Mouse (Mus musculus): ENCODE measurements at regions not wholly inside any gene's neighbourhood (a gene's known extent, or its start where the extent isn't known, plus 50 kb on each side); places are given as distances from the start of the nearest gene placed in this dataset.

DNA sequence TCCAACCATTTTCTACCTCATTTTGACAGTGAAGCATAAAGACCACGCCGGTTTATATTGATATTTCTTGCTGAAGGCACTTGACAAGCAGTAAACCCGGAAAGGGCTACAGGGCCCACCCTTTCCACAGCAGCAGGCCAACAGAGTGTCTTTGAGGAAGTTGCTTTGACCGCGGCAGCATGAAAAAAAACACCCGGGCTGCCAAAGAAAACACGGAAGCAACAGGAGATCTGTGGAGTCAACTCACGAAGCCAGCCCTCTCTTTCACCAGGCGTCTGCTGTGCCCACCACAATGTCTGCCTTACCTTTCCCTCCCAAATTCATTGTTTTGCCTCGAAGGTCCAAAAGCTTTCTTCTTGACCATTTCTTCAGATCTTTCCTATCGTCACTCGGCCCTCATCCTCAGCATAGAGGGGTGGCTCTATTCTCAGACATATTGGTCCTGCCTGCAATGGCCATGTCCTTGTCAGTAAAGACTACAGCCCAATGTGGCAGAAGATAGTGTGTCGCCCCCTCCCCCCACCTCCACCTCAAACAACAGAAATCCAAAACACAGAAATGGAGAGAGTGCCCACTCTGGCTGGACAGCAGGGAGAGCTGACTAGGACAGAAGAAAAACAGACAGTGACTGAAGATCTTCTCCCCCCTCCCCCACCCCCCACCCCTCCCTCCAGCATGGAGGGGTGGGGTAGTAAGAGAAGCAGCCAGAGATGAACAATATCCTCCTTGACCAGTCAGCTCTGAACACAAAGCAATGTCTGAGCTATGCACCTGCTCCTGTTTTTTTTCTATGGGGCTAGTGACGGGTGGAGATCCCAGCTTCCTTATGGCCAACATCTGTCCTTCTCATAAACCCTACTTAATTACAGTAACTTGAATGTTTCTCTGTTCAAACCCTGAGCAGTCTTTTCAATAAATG, 82.8 kb upstream of the Tmc1 start:
- intact Hi-C loops (cut with DNase I): loop anchor here (2.0 to 10.0 kb wide), 5 partner anchors 71 to 698 kb away; no protein-coding TSS in a partner anchor
- Histone ChIP-seq H3K4me3 (peak overlapping the region; percentile 32; the same call in 1 of the 2 replicates), H3K9ac (ENCODE audit: low read depth, low read length) (no peak overlapping the region), H3K79me2 (replicated peaks; ENCODE audit: control insufficient read depth, insufficient read depth, low read length) (no peaks in the 10 kb centered on the region), H3K27me3 (ENCODE audit: control insufficient read depth, insufficient read depth, low read length) (no peaks in the 10 kb centered on the region), H3K27ac (peak overlapping the region; percentile 80), H3K4me1 (ENCODE audit: control insufficient read depth, insufficient read depth, low read length) (peaks cover 7% of the 10 kb centered on the region), H3K36me3 (ENCODE audit: control insufficient read depth, insufficient read depth, low read length) (no peaks in the 10 kb centered on the region)
- TF ChIP-seq CTCF (IDR thresholded peaks at IDR 0.05) (no peak), POLR2A (IDR thresholded peaks at IDR 0.05; ENCODE audit: insufficient read depth, low read depth, low read length) (no peak), EP300 (IDR thresholded peaks at IDR 0.05; ENCODE audit: insufficient read depth, low read depth, low read length) (peak; percentile 70; the same call in 1 of the 2 replicates)
- WGBS: 28% methylated on average over 14 of the region's 14 CpGs
- peak; percentile 73 to 87 for DNase-seq

DNA sequence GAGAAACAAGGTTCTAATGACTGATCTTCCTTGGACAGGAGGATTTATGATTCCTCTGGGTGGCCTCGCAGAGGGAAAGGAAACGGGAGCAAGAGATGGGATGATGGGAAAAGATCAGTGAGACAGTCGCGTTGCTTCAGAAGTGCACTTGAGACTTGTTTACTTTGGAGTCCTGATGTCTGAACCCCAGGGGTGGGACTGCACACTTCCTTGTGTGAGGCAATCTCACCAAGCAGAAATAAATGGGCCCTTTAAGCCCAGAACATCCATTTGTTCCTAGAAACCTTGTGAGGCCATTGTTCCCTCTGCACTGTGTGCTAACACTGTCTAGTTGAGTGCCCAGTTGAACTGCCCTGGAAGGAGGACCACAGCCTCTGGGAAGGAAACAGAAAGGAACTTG, 81.5 kb upstream of the Tmc1 start:
- no peaks in the 10 kb centered on the region for H3K79me2 ChIP-seq (replicated peaks; ENCODE audit: control insufficient read depth, insufficient read depth, low read length)
- H3K27ac ChIP-seq: peak overlapping the region; percentile 7; the same call in 1 of the 2 replicates
- no peak for TF ChIP-seq CTCF (IDR thresholded peaks at IDR 0.05)
- TF ChIP-seq EP300 (IDR thresholded peaks at IDR 0.05; ENCODE audit: insufficient read depth, low read depth, low read length): no peak
- no peak for TF ChIP-seq POLR2A (IDR thresholded peaks at IDR 0.05; ENCODE audit: insufficient read depth, low read depth, low read length)
- WGBS: 55% methylated on average over 4 of the region's 4 CpGs
- H3K9ac ChIP-seq (ENCODE audit: low read depth, low read length): no peak overlapping the region
- intact Hi-C loops (cut with DNase I): loop anchor here (5.0 to 10.0 kb wide), 2 partner anchors 72 to 699 kb away; no protein-coding TSS in a partner anchor
- DNase-seq: no peak
- H3K36me3 ChIP-seq (ENCODE audit: control insufficient read depth, insufficient read depth, low read length): no peaks in the 10 kb centered on the region
- H3K4me3 ChIP-seq: no peak overlapping the region
- peaks cover 7% of the 10 kb centered on the region for H3K4me1 ChIP-seq (ENCODE audit: control insufficient read depth, insufficient read depth, low read length)
- H3K27me3 ChIP-seq (ENCODE audit: control insufficient read depth, insufficient read depth, low read length): no peaks in the 10 kb centered on the region

DNA sequence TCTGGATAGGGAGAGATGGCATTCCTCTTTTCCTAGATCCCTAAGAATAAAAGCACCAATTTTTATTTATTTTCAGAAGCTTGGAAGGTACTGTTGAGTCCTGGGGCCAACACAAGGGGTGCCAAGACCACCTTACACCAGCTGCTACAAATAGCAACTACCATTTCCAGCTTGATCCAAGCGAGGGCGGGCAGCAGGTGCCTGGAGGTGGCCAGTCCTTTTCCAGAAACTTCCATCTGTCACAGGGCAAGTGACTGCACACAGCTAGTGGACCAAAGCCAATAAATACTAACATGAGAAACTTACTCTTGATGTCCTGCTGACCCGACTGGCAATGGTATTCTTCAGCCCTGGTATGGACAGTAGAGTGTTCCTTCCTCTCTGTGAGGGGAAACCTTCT, 80.0 kb upstream of the Tmc1 start:
- TF ChIP-seq CTCF (IDR thresholded peaks at IDR 0.05) (no peak), POLR2A (IDR thresholded peaks at IDR 0.05; ENCODE audit: insufficient read depth, low read depth, low read length) (no peak), EP300 (IDR thresholded peaks at IDR 0.05; ENCODE audit: insufficient read depth, low read depth, low read length) (no peak)
- H3K27me3 ChIP-seq (ENCODE audit: control insufficient read depth, insufficient read depth, low read length): no peaks in the 10 kb centered on the region
- intact Hi-C loops (cut with DNase I): loop anchor here (10.0 kb wide), 1 partner anchor 701 kb away; no protein-coding TSS in a partner anchor

DNA sequence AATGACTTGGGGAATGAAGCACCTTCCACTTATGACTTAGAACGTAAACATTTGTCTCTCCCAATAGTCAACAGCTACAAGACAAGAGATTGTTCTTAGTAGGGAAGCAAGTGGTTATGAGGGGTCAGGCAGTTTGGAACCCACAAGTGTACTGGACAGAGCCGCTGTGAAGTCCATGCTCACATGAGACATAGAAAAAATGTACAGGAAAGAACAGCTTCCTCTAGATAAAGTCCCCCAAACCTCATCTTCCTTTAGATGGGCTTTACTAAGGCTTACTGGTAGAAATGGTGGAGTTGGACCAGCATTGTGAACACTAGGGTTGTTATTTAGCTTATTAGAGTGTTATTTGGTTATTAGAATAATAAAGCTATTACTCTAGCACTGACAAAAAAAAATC, 78.6 kb upstream of the Tmc1 start:
- TF ChIP-seq EP300 (IDR thresholded peaks at IDR 0.05; ENCODE audit: insufficient read depth, low read depth, low read length) (no peak), CTCF (IDR thresholded peaks at IDR 0.05) (no peak), POLR2A (IDR thresholded peaks at IDR 0.05; ENCODE audit: insufficient read depth, low read depth, low read length) (no peak)
- no peak for DNase-seq
- no peaks in the 10 kb centered on the region for H3K79me2 ChIP-seq (replicated peaks; ENCODE audit: control insufficient read depth, insufficient read depth, low read length)
- H3K27ac ChIP-seq: no peak overlapping the region
- H3K9ac ChIP-seq (ENCODE audit: low read depth, low read length): no peak overlapping the region
- H3K36me3 ChIP-seq (ENCODE audit: control insufficient read depth, insufficient read depth, low read length): no peaks in the 10 kb centered on the region
- H3K27me3 ChIP-seq (ENCODE audit: control insufficient read depth, insufficient read depth, low read length): no peaks in the 10 kb centered on the region
- no peak overlapping the region for H3K4me3 ChIP-seq
- H3K4me1 ChIP-seq (ENCODE audit: control insufficient read depth, insufficient read depth, low read length): peaks cover 7% of the 10 kb centered on the region
- intact Hi-C loops (cut with DNase I): loop anchor here (10.0 kb wide), 1 partner anchor 702 kb away; no protein-coding TSS in a partner anchor
- WGBS: 53% methylated on average over 2 of the region's 2 CpGs

More for the DNA sequence above, 80.0 kb upstream of the Tmc1 start:
- H3K79me2 ChIP-seq (replicated peaks; ENCODE audit: control insufficient read depth, insufficient read depth, low read length): no peaks in the 10 kb centered on the region
- H3K4me1 ChIP-seq (ENCODE audit: control insufficient read depth, insufficient read depth, low read length): peaks cover 7% of the 10 kb centered on the region
- DNase-seq: no peak
- 75% methylated on average over 3 of the region's 3 CpGs for WGBS
- no peak overlapping the region for H3K27ac ChIP-seq
- H3K36me3 ChIP-seq (ENCODE audit: control insufficient read depth, insufficient read depth, low read length): no peaks in the 10 kb centered on the region
- no peak overlapping the region for H3K9ac ChIP-seq (ENCODE audit: low read depth, low read length)
- H3K4me3 ChIP-seq: no peak overlapping the region

DNA sequence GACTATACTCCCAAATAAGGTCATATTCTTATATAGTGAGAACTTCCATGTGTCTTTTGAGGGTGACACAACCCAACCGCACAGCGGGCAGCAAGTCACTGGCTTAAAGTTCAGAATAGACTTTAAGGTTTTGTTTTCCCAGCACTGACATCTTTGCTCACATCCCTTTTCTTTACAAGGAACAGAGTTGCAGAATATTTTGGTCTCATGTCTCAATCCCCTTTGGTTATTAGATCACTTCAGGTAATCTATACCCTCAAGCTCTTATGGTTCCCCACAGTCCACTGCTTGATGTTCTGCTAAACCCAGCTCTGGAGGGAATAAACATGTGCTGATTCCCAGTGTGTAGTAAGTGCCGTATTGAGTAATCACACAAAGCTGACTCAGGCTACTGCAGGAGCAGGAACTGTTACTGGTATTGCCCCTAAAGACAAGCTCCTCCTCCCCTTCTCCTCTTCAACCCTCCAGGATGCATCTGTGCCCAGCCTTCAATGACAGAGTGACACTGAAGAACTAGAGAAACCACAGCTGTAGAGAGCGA, 77.8 kb upstream of the Tmc1 start:
- no peaks in the 10 kb centered on the region for H3K36me3 ChIP-seq (ENCODE audit: control insufficient read depth, insufficient read depth, low read length)
- TF ChIP-seq EP300 (IDR thresholded peaks at IDR 0.05; ENCODE audit: insufficient read depth, low read depth, low read length): no peak
- TF ChIP-seq POLR2A (IDR thresholded peaks at IDR 0.05; ENCODE audit: insufficient read depth, low read depth, low read length): no peak
- no peak for TF ChIP-seq CTCF (IDR thresholded peaks at IDR 0.05)
- H3K79me2 ChIP-seq (replicated peaks; ENCODE audit: control insufficient read depth, insufficient read depth, low read length): no peaks in the 10 kb centered on the region
- H3K4me3 ChIP-seq: no peak overlapping the region
- no peaks in the 10 kb centered on the region for H3K27me3 ChIP-seq (ENCODE audit: control insufficient read depth, insufficient read depth, low read length)
- DNase-seq: peak in 1 of 2 experiments; percentile 31
- WGBS: 75% methylated on average over 4 of the region's 4 CpGs
- peaks cover 7% of the 10 kb centered on the region for H3K4me1 ChIP-seq (ENCODE audit: control insufficient read depth, insufficient read depth, low read length)
- H3K9ac ChIP-seq (ENCODE audit: low read depth, low read length): no peak overlapping the region
- intact Hi-C loops (cut with DNase I): loop anchor here (10.0 kb wide), 1 partner anchor 703 kb away; no protein-coding TSS in a partner anchor
- H3K27ac ChIP-seq: no peak overlapping the region

Measured in heart, adult 2 months (tissue).